Mouse (Mus musculus) gastrocnemius, adult 8-10 months (tissue): ENCODE results near the gene Bad. TPM values are rescaled to one million over a fixed set of nuclear protein-coding genes. Genes with fewer than 3 reads are reported as not detected.

ENCODE experiments used
- DNase-seq, 2 experiments: peaks; one replicate each; pipeline ENCODE4 v3.0.0; 2022; ENCODE audit warnings: low spot score in 2 of 2
- total RNA-seq, 4 experiments: library from RNA; stranded (reverse); gene quantifications; 2 replicates each; pipeline ENCODE4 v1.2.4; 2022

Bad gene
- total RNA-seq, 4 experiments from 2014 or later: 8.2 to 11.8 (median 10.6) TPM

GRCm38 (mm10) chr19:6914540-6914939 lies 27.1 kb upstream of the Bad start:
- no peak for DNase-seq

- DNase-seq: no peak
These were observed 26.4 kb upstream of the Bad start for GRCm38 (mm10) chr19:6915276-6915675.

GRCm38 (mm10) chr19:6916496-6916895 lies 25.2 kb upstream of the Bad start:
- DNase-seq: no peak

GRCm38 (mm10) chr19:6918321-6918720 lies 23.3 kb upstream of the Bad start:
- no peak for DNase-seq

GRCm38 (mm10) chr19:6919431-6919830 lies 22.2 kb upstream of the Bad start:
- DNase-seq: no peak

- peak in 1 of 2 experiments; percentile 63 for DNase-seq
These were observed 21.6 kb upstream of the Bad start for GRCm38 (mm10) chr19:6919876-6920740.

- peak in 1 of 2 experiments; percentile 55 for DNase-seq
These were observed 20.7 kb upstream of the Bad start for GRCm38 (mm10) chr19:6920741-6921636.

- peak; percentile 100 for DNase-seq
These were observed 19.8 kb upstream of the Bad start, which contains the start of gene Esrra for GRCm38 (mm10) chr19:6921647-6922567. Esrra (minus strand) TSS chr19:6921813.

- DNase-seq: no peak
These were observed 18.5 kb upstream of the Bad start for GRCm38 (mm10) chr19:6922901-6923735.

GRCm38 (mm10) chr19:6924461-6925306 lies 17.0 kb upstream of the Bad start:
- DNase-seq: peak; percentile 70 to 73

GRCm38 (mm10) chr19:6925307-6925573 lies 16.4 kb upstream of the Bad start, which contains the start of gene Catsperz:
Catsperz (minus strand) TSS chr19:6925380.
- no peak for DNase-seq

- DNase-seq: no peak
These were observed 15.9 kb upstream of the Bad start for GRCm38 (mm10) chr19:6925611-6926329.

- no peak for DNase-seq
These were observed 15.0 kb upstream of the Bad start for GRCm38 (mm10) chr19:6926559-6927255.

GRCm38 (mm10) chr19:6928080-6928479 lies 13.6 kb upstream of the Bad start:
- no peak for DNase-seq

- DNase-seq: no peak
These were observed 10.7 kb upstream of the Bad start for GRCm38 (mm10) chr19:6931002-6931401.

GRCm38 (mm10) chr19:6932018-6932417 lies 9.6 kb upstream of the Bad start:
- DNase-seq: no peak

GRCm38 (mm10) chr19:6933102-6933435 lies 8.6 kb upstream of the Bad start:
- no peak for DNase-seq
